Mouse (Mus musculus) splenic B cell, adult 2 months (primary cell): Measurements from ENCODE around the gene Dnajb12.
"Not testable (repeated sequence)": the region's sequence is repeated elsewhere in the genome, so short reads cannot be mapped to it uniquely, and the experiment has no call there.

Experiments
- DNase-seq: peaks from one replicate; pipeline ENCODE4 v3.0.0-alpha.2; 2011; ENCODE audit warnings: low read depth, low spot score
- H3K27me3 ChIP-seq: 2 replicates; pipeline ENCODE4 v1.6.1; 2012; ENCODE audit warnings: mild to moderate bottlenecking, low read length, moderate library complexity, mixed read lengths; ENCODE audit not compliant: control insufficient read depth, poor library complexity, insufficient read depth, severe bottlenecking
- H3K36me3 ChIP-seq: 2 replicates; pipeline ENCODE4 v1.6.1; 2012; ENCODE audit warnings: mild to moderate bottlenecking, low read length, moderate library complexity, mixed read lengths; ENCODE audit not compliant: control insufficient read depth, poor library complexity, insufficient read depth, severe bottlenecking

Dnajb12 gene

GRCm38 (mm10) chr10:59861201-59861600, 18.2 kb upstream of the Dnajb12 start:
- no peak for DNase-seq
- Histone ChIP-seq H3K36me3 (peaks cover 3% of the 10 kb centered on the region; the same call in 1 of the 2 replicates), H3K27me3 (no peaks in the 10 kb centered on the region)

DNA sequence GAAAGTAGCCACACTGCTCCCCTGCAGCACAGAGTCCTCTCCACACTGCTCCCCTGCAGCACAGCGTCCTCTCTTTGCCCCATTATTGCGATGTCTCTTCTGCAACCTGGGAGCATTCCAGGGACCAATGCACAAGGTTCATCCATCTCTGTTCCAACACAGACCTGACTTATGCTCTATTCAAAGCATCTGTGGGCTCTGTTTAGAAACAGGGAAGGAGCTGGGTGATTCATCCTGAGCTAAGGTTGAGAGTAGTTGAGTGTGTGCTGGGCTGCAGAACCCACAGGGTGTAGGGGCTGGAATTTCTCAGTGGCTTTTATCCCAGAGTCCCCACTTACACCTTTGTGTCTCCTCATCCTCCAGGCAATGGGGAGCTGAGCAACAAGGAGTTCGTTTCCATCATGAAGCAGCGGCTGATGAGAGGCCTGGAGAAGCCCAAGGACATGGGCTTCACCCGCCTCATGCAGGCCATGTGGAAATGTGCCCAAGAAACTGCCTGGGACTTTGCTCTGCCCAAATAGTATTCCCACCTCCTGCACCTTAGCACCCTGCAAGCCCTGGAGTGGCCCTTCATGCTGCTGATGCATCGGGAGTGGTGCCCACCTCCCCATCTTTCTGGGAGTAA, 16.4 kb upstream of the Dnajb12 start:
- Histone ChIP-seq H3K36me3 (peaks cover 3% of the 10 kb centered on the region; the same call in 1 of the 2 replicates), H3K27me3 (no peaks in the 10 kb centered on the region)
- DNase-seq = no peak

- H3K27me3 ChIP-seq = no peaks in the 10 kb centered on the region
- DNase-seq = no peak
Observed at GRCm38 (mm10) chr10:59863620-59864019, 15.7 kb upstream of the Dnajb12 start.

GRCm38 (mm10) chr10:59864232-59864875, 15.0 kb upstream of the Dnajb12 start:
- peak; percentile 66 for DNase-seq
- Histone ChIP-seq H3K27me3 (no peaks in the 10 kb centered on the region), H3K36me3 (0 out of 2 replicates have a peak, but pooled peaks cover under 1% of the 10 kb centered on the region)

More at GRCm38 (mm10) chr10:59863620-59864019, 15.7 kb upstream of the Dnajb12 start:
- H3K36me3 ChIP-seq = peaks cover 3% of the 10 kb centered on the region; the same call in 1 of the 2 replicates

DNA sequence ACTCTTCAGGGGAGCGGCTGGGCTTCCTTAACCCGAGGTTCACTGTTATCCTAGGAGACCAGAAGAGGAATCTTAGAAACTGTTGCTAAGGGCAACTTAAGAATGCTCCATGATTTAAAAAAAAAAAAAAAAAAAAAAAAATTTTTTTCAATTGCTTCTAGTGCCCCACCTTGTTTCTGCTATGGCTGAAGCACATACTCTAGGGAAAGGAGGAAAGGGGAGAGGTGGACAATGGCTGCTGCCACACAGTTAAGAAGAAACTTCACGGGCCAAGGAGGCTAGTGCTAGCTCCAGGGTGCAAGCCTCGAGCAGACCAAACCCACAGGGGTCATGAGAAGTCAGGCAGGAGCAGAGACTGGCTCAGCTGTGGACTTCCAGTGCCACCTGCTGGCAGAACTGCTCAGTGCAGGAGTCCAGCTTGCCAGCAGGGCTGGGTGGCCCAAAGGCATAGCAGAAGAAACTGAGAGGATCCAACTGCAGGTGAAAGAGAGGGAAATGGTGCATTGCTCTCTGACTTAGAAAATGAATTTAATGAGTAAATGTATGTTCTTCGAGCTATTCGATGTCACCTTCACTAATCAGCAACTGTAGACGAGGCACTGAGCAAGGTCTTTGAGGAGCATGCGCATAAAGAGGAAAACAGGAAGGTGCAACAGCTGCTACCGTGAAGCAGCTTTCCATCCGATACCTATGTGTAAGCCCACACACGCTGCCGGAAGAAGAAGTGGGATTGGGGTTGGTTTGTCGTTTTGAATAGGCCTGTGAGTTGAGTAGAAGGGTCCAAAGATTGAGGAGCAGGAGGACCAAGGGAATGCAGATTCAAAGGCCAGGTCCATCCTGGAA, 14.3 kb upstream of the Dnajb12 start:
- H3K27me3 ChIP-seq = no peaks in the 10 kb centered on the region
- DNase-seq = peak; percentile 93
- no peaks in the 10 kb centered on the region for H3K36me3 ChIP-seq

GRCm38 (mm10) chr10:59868266-59868665, 11.1 kb upstream of the Dnajb12 start:
- no peak for DNase-seq

GRCm38 (mm10) chr10:59870038-59870437, 9.3 kb upstream of the Dnajb12 start:
- no peaks in the 10 kb centered on the region for H3K27me3 ChIP-seq
- DNase-seq = no peak
- H3K36me3 ChIP-seq = no peaks in the 10 kb centered on the region

More at GRCm38 (mm10) chr10:59868266-59868665, 11.1 kb upstream of the Dnajb12 start:
- Histone ChIP-seq H3K36me3 (no peaks in the 10 kb centered on the region), H3K27me3 (no peaks in the 10 kb centered on the region)

DNA sequence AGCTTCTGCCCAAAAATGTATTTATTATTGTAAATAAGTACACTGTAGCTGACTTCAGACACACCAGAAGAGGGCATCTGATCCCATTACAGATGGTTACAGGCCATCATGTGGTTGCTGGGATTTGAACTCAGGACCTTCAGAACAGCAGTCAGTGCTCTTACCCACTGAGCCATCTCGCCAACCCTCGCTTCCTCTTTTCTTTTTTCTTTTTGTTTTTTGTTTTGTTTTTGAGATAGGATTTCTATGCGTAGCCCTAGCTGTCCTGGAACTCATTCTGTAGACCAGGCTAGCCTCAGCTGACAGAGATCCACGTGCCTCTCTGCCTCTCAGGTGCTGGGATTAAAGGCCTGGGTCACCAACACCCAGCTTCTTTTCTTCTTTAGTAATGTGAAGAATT, 6.7 kb upstream of the Dnajb12 start:
- H3K36me3 ChIP-seq, DNase-seq, H3K27me3 ChIP-seq: not testable (repeated sequence)

- Histone ChIP-seq H3K36me3 (no peaks in the 10 kb centered on the region), H3K27me3 (no peaks in the 10 kb centered on the region)
- DNase-seq = no peak
Observed at GRCm38 (mm10) chr10:59873206-59873605, 6.2 kb upstream of the Dnajb12 start.

DNA sequence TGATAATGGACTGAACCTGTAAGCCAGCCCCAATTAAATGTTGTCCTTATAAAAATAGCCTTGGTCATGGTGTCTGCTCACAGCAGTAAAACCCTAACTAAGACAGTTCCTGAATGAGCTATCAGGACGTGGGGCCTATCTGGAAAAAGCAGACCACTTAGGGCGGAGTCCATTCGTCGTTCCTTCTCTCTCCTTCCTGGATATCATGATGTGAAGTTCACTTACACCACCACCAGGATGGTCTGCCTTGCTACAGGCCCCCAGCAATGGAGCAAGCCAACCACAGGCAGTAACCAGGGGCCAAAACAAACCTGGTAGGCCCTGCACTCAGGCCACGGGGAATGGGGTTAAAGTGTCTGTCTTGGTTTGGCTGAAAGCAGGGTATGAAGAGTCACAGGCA, 5.7 kb upstream of the Dnajb12 start:
- DNase-seq = no peak
- no peaks in the 10 kb centered on the region for H3K27me3 ChIP-seq
- no peaks in the 10 kb centered on the region for H3K36me3 ChIP-seq

GRCm38 (mm10) chr10:59875396-59875795, 4.0 kb upstream of the Dnajb12 start:
- Histone ChIP-seq H3K27me3 (no peaks in the 10 kb centered on the region), H3K36me3 (no peaks in the 10 kb centered on the region)
- DNase-seq = no peak

- not testable (repeated sequence) for H3K36me3 ChIP-seq, H3K27me3 ChIP-seq, DNase-seq
Observed at GRCm38 (mm10) chr10:59876698-59877097, 2.7 kb upstream of the Dnajb12 start.

DNA sequence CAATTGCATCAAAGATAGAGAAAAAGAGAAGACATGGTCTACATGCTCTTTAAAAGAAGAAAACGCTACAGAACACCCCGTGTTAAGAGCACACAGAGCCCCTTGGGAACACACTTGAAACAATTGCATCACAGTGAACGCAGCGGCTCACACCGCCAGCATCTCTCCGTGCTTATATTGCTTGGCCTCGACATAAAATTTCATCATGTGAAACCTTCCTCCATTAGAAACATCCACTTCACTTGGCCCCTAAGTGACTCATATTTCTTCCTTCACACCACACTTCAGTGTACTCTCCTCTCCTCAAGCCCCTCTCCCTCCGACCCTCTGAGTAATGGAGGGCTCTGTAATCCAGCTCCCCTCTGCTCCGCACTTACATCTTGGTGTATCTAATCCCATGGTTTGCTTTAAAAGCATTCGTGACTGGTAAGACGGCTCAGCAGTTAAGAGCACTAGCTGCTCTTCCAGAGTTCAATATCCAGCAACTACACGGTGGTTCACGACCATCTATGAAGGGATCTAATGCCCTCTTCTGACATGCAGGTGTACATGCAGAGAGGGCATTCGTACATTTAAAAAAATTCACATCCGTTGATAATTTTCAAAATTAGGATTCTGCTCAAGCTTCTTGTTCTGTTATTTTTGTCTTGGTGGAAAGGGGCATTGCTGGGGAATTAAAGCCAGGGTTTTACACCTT, 1.8 kb upstream of the Dnajb12 start:
- DNase-seq = no peak
- H3K27me3 ChIP-seq = no peaks in the 10 kb centered on the region
- no peaks in the 10 kb centered on the region for H3K36me3 ChIP-seq

GRCm38 (mm10) chr10:59878823-59879222, 533 bp upstream of the Dnajb12 start:
- H3K27me3 ChIP-seq = no peaks in the 10 kb centered on the region
- no peak for DNase-seq
- H3K36me3 ChIP-seq = no peaks in the 10 kb centered on the region
